Mouse (Mus musculus): Measurements from ENCODE around the gene Sobp. TPM values are rescaled to one million over a fixed set of nuclear protein-coding genes. Genes with fewer than 3 reads are reported as not detected.

Gene Sobp
- polyA plus RNA-seq (2012; rRNA removed): 1.7 and 1.8 TPM in 2 replicates

GRCm38 (mm10) chr10:43174326-43175155 is at the start of gene Sobp, which contains the start of gene 9030612E09Rik:
TSS of gene Sobp (minus strand) at chr10:43174530.
TSS of gene 9030612E09Rik (plus strand) at chr10:43174704.
- H3K27me3 ChIP-seq (ENCODE audit: control insufficient read depth, insufficient read depth, low read length): no peaks in the 10 kb centered on the region; the same call in none of the 2 replicates
- no peaks in the 10 kb centered on the region for H3K36me3 ChIP-seq (ENCODE audit: control insufficient read depth, insufficient read depth, low read length)
- peak; percentile 11; the same call in 1 of the 2 replicates for TF ChIP-seq POLR2A (IDR thresholded peaks at IDR 0.05; ENCODE audit: control insufficient read depth, low read depth, low read length)
- no peak for TF ChIP-seq CTCF (IDR thresholded peaks at IDR 0.05; ENCODE audit: control insufficient read depth, insufficient read depth, insufficient replicate concordance, low read depth, low read length)
- peak within 1 kb of the TSS; percentile 81 for H3K27ac ChIP-seq (ENCODE audit: control insufficient read depth, insufficient read depth, low read depth, low read length)
- H3K4me1 ChIP-seq (ENCODE audit: control insufficient read depth, insufficient read depth, low read length): peaks cover 5% of the 10 kb centered on the region
- H3K4me3 ChIP-seq (ENCODE audit: control insufficient read depth, low read depth, low read length): peak within 1 kb of the TSS; percentile 85

- Histone ChIP-seq H3K4me3 (ENCODE audit: control insufficient read depth, low read depth, low read length) (no peak overlapping the region), H3K4me1 (ENCODE audit: control insufficient read depth, insufficient read depth, low read length) (peaks cover 5% of the 10 kb centered on the region), H3K27ac (ENCODE audit: control insufficient read depth, insufficient read depth, low read depth, low read length) (no peak overlapping the region), H3K27me3 (ENCODE audit: control insufficient read depth, insufficient read depth, low read length) (no peaks in the 10 kb centered on the region), H3K36me3 (ENCODE audit: control insufficient read depth, insufficient read depth, low read length) (no peaks in the 10 kb centered on the region; the same call in 1 of the 2 replicates)
- no peak for TF ChIP-seq CTCF (IDR thresholded peaks at IDR 0.05; ENCODE audit: control insufficient read depth, insufficient read depth, insufficient replicate concordance, low read depth, low read length)
- no peak for TF ChIP-seq POLR2A (IDR thresholded peaks at IDR 0.05; ENCODE audit: control insufficient read depth, low read depth, low read length)
Measured at GRCm38 (mm10) chr10:43223391-43223790, 49.1 kb upstream of the Sobp start.

- Histone ChIP-seq H3K4me1 (ENCODE audit: control insufficient read depth, insufficient read depth, low read length) (peaks cover 9% of the 10 kb centered on the region), H3K4me3 (ENCODE audit: control insufficient read depth, low read depth, low read length) (peak overlapping the region; percentile 96)
- no peak for TF ChIP-seq CTCF (IDR thresholded peaks at IDR 0.05; ENCODE audit: control insufficient read depth, insufficient read depth, insufficient replicate concordance, low read depth, low read length)
- no peak for TF ChIP-seq POLR2A (IDR thresholded peaks at IDR 0.05; ENCODE audit: control insufficient read depth, low read depth, low read length)
Measured at GRCm38 (mm10) chr10:43221659-43222058, 47.3 kb upstream of the Sobp start.

GRCm38 (mm10) chr10:43220910-43221625 is 46.7 kb upstream of the Sobp start, which contains the start of gene Pdss2:
TSS of gene Pdss2 (plus strand) at chr10:43221486.
- Histone ChIP-seq H3K27ac (ENCODE audit: control insufficient read depth, insufficient read depth, low read depth, low read length) (peak within 1 kb of the TSS; percentile 85), H3K36me3 (ENCODE audit: control insufficient read depth, insufficient read depth, low read length) (no peaks in the 10 kb centered on the region), H3K4me1 (ENCODE audit: control insufficient read depth, insufficient read depth, low read length) (peaks cover 9% of the 10 kb centered on the region), H3K27me3 (ENCODE audit: control insufficient read depth, insufficient read depth, low read length) (no peaks in the 10 kb centered on the region), H3K4me3 (ENCODE audit: control insufficient read depth, low read depth, low read length) (peak within 1 kb of the TSS; percentile 96)
- TF ChIP-seq CTCF (IDR thresholded peaks at IDR 0.05; ENCODE audit: control insufficient read depth, insufficient read depth, insufficient replicate concordance, low read depth, low read length) (no peak), POLR2A (IDR thresholded peaks at IDR 0.05; ENCODE audit: control insufficient read depth, low read depth, low read length) (peak; percentile 99)

More at GRCm38 (mm10) chr10:43221659-43222058, 47.3 kb upstream of the Sobp start:
- Histone ChIP-seq H3K27me3 (ENCODE audit: control insufficient read depth, insufficient read depth, low read length) (no peaks in the 10 kb centered on the region), H3K36me3 (ENCODE audit: control insufficient read depth, insufficient read depth, low read length) (no peaks in the 10 kb centered on the region), H3K27ac (ENCODE audit: control insufficient read depth, insufficient read depth, low read depth, low read length) (peak overlapping the region; percentile 80)

GRCm38 (mm10) chr10:43220479-43220878 is 46.1 kb upstream of the Sobp start:
- peak overlapping the region; percentile 96 for H3K4me3 ChIP-seq (ENCODE audit: control insufficient read depth, low read depth, low read length)
- peaks cover 9% of the 10 kb centered on the region for H3K4me1 ChIP-seq (ENCODE audit: control insufficient read depth, insufficient read depth, low read length)
- TF ChIP-seq POLR2A (IDR thresholded peaks at IDR 0.05; ENCODE audit: control insufficient read depth, low read depth, low read length): no peak
- TF ChIP-seq CTCF (IDR thresholded peaks at IDR 0.05; ENCODE audit: control insufficient read depth, insufficient read depth, insufficient replicate concordance, low read depth, low read length): no peak
- peak overlapping the region; percentile 85 for H3K27ac ChIP-seq (ENCODE audit: control insufficient read depth, insufficient read depth, low read depth, low read length)
- no peaks in the 10 kb centered on the region for H3K27me3 ChIP-seq (ENCODE audit: control insufficient read depth, insufficient read depth, low read length)
- no peaks in the 10 kb centered on the region for H3K36me3 ChIP-seq (ENCODE audit: control insufficient read depth, insufficient read depth, low read length)

GRCm38 (mm10) chr10:43217361-43217900 is 43.1 kb upstream of the Sobp start:
- TF ChIP-seq CTCF (IDR thresholded peaks at IDR 0.05; ENCODE audit: control insufficient read depth, insufficient read depth, insufficient replicate concordance, low read depth, low read length): no peak
- no peak for TF ChIP-seq POLR2A (IDR thresholded peaks at IDR 0.05; ENCODE audit: control insufficient read depth, low read depth, low read length)
- Histone ChIP-seq H3K4me3 (ENCODE audit: control insufficient read depth, low read depth, low read length) (no peak overlapping the region; the same call in 1 of the 2 replicates), H3K4me1 (ENCODE audit: control insufficient read depth, insufficient read depth, low read length) (peaks cover 9% of the 10 kb centered on the region), H3K27me3 (ENCODE audit: control insufficient read depth, insufficient read depth, low read length) (no peaks in the 10 kb centered on the region), H3K36me3 (ENCODE audit: control insufficient read depth, insufficient read depth, low read length) (no peaks in the 10 kb centered on the region), H3K27ac (ENCODE audit: control insufficient read depth, insufficient read depth, low read depth, low read length) (no peak overlapping the region)

All from testis, adult 2 months (tissue).